Mouse (Mus musculus): ENCODE results near the gene Slc17a4. TPM values are rescaled to one million over a fixed set of nuclear protein-coding genes. Genes with fewer than 3 reads are reported as not detected.

The Slc17a4 gene
- polyA plus RNA-seq, 1 experiment, result not detected

DNA sequence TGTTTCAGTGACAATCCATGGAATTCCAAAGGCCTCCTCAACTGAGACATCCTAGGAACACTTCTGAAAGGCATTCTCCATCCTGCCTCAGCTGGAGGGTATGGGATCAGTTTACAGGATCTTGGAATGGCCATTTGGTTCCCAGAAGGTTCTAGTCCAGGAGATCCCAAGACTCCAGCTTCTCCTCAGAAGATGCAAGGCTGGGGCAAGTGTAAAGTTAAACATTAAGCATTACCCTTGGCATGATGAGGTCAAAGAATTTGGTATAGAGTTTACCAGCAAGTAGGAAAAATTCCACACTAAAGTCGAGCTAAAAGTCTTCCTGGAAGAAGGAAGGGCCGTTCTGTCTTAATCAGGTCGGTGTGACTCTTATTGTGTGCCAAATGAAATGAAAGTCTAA is 44.8 kb downstream of the Slc17a4 start:
- Histone ChIP-seq H3K9me3 (replicated peaks; ENCODE audit: control insufficient read depth, insufficient read depth, low read length, poor library complexity, severe bottlenecking) (no peaks in the 10 kb centered on the region), H3K27me3 (ENCODE audit: control insufficient read depth, insufficient read depth, low read length, poor library complexity, severe bottlenecking) (no peaks in the 10 kb centered on the region), H3K27ac (ENCODE audit: insufficient read depth, low read length) (no peak overlapping the region), H3K36me3 (ENCODE audit: control insufficient read depth, insufficient read depth, low read length, poor library complexity, severe bottlenecking) (no peaks in the 10 kb centered on the region), H3K9ac (ENCODE audit: low read depth, poor library complexity, severe bottlenecking) (no peak overlapping the region), H3K4me1 (ENCODE audit: control insufficient read depth, insufficient read depth, low read length) (no peaks in the 10 kb centered on the region), H3K4me3 (ENCODE audit: low read depth, low read length) (no peak overlapping the region)
- TF ChIP-seq CTCF (IDR thresholded peaks at IDR 0.05; ENCODE audit: low read depth, low read length) (no peak), POLR2A (IDR thresholded peaks at IDR 0.05; ENCODE audit: insufficient read depth, low read length) (no peak), EP300 (IDR thresholded peaks at IDR 0.05; ENCODE audit: insufficient read depth, low read depth, low read length) (no peak)

DNA sequence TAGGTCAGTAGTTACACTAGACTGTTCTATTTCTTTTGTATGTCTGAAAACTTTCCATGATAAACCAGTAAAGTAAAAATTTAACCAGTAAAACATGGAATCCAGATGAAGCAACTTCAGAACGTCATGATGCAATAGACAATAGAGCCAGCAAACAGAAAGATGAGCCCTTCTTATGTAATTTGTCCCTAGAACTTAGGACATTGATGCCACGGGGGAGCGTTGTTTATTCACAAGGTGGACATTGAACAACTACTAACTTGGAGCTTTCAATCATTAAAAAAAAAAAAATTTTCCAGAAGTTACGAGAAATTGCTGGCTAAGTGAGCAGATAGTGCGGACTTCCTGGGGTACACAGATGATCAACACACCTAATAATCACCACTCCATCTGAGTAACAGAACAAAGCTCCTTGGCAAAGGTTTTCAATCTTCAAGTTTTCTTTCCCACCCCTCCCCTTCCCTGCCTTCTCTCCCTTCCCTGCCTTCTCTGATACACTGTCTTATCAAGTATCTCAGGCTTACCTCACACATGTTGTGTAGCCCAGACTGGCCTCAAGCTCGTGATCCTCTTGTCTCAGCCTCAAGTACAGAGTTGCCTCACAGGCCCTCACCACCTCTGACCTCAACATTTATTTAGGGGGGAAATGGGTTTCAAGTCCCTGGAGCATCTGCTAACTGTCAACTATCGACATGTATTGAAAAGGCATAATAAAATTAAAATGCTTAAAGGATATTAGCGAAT is 45.8 kb downstream of the Slc17a4 start:
- Histone ChIP-seq H3K27me3 (ENCODE audit: control insufficient read depth, insufficient read depth, low read length, poor library complexity, severe bottlenecking) (no peaks in the 10 kb centered on the region), H3K9me3 (replicated peaks; ENCODE audit: control insufficient read depth, insufficient read depth, low read length, poor library complexity, severe bottlenecking) (no peaks in the 10 kb centered on the region), H3K4me1 (ENCODE audit: control insufficient read depth, insufficient read depth, low read length) (no peaks in the 10 kb centered on the region), H3K36me3 (ENCODE audit: control insufficient read depth, insufficient read depth, low read length, poor library complexity, severe bottlenecking) (no peaks in the 10 kb centered on the region), H3K4me3 (ENCODE audit: low read depth, low read length) (no peak overlapping the region), H3K27ac (ENCODE audit: insufficient read depth, low read length) (no peak overlapping the region), H3K9ac (ENCODE audit: low read depth, poor library complexity, severe bottlenecking) (no peak overlapping the region)
- no peak for TF ChIP-seq CTCF (IDR thresholded peaks at IDR 0.05; ENCODE audit: low read depth, low read length)
- TF ChIP-seq EP300 (IDR thresholded peaks at IDR 0.05; ENCODE audit: insufficient read depth, low read depth, low read length), result no peak
- TF ChIP-seq POLR2A (IDR thresholded peaks at IDR 0.05; ENCODE audit: insufficient read depth, low read length), result no peak

DNA sequence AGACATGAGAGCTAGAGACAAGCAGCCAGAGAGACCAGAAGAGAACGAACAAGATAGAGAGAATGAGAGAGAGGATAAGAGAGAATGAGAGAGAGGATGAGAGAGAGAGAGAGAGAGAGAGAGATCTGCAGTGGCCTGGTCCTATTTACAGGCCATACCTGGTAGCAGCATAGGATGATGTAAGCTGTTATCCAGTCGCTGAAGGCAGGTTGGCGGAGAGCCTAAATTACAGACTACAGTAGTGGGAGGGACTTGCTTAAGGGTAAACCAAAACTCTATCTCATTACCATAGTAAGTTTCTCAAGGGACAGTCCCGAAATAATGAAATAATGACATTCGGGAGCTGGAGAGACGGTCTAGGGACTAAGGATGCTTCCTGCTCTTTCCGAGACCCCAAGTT is 47.4 kb downstream of the Slc17a4 start, which contains the start of gene Slc17a1:
Gene Slc17a1 (plus strand): TSS at position 346 of the 400 bp plus-strand sequence.
- H3K4me3 ChIP-seq (ENCODE audit: low read depth, low read length), result no peak within 1 kb of the TSS
- no peak within 1 kb of the TSS for H3K9ac ChIP-seq (ENCODE audit: low read depth, poor library complexity, severe bottlenecking)
- no peaks in the 10 kb centered on the region for H3K27me3 ChIP-seq (ENCODE audit: control insufficient read depth, insufficient read depth, low read length, poor library complexity, severe bottlenecking)
- H3K9me3 ChIP-seq (replicated peaks; ENCODE audit: control insufficient read depth, insufficient read depth, low read length, poor library complexity, severe bottlenecking), result no peaks in the 10 kb centered on the region
- TF ChIP-seq CTCF (IDR thresholded peaks at IDR 0.05; ENCODE audit: low read depth, low read length), result no peak
- no peak for TF ChIP-seq EP300 (IDR thresholded peaks at IDR 0.05; ENCODE audit: insufficient read depth, low read depth, low read length)
- TF ChIP-seq POLR2A (IDR thresholded peaks at IDR 0.05; ENCODE audit: insufficient read depth, low read length), result no peak
- H3K36me3 ChIP-seq (ENCODE audit: control insufficient read depth, insufficient read depth, low read length, poor library complexity, severe bottlenecking), result no peaks in the 10 kb centered on the region
- H3K27ac ChIP-seq (ENCODE audit: insufficient read depth, low read length), result no peak within 1 kb of the TSS
- H3K4me1 ChIP-seq (ENCODE audit: control insufficient read depth, insufficient read depth, low read length), result no peaks in the 10 kb centered on the region

DNA sequence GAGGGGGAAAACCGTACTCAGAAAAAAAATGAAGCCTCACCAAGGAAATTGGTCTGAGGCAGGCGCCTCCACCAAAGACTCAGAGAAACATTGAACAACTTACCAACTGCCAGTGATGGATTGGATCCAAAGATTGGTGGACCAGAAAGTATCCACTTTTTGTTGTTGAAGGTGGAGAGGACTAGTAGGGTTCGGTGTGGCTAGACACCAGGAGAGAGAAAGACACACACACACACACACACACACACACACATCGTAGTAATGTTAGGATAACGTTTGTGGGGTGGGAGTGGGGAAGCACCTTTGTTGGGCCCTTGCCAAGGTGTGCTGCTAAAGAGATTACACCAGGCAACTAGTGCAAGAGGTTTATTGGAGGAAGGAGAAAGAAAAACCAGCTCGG is 47.8 kb downstream of the Slc17a4 start:
- Histone ChIP-seq H3K9me3 (replicated peaks; ENCODE audit: control insufficient read depth, insufficient read depth, low read length, poor library complexity, severe bottlenecking) (no peaks in the 10 kb centered on the region), H3K27ac (ENCODE audit: insufficient read depth, low read length) (no peak overlapping the region), H3K4me3 (ENCODE audit: low read depth, low read length) (no peak overlapping the region), H3K9ac (ENCODE audit: low read depth, poor library complexity, severe bottlenecking) (no peak overlapping the region), H3K36me3 (ENCODE audit: control insufficient read depth, insufficient read depth, low read length, poor library complexity, severe bottlenecking) (no peaks in the 10 kb centered on the region), H3K27me3 (ENCODE audit: control insufficient read depth, insufficient read depth, low read length, poor library complexity, severe bottlenecking) (no peaks in the 10 kb centered on the region), H3K4me1 (ENCODE audit: control insufficient read depth, insufficient read depth, low read length) (no peaks in the 10 kb centered on the region)
- TF ChIP-seq EP300 (IDR thresholded peaks at IDR 0.05; ENCODE audit: insufficient read depth, low read depth, low read length) (no peak), POLR2A (IDR thresholded peaks at IDR 0.05; ENCODE audit: insufficient read depth, low read length) (no peak), CTCF (IDR thresholded peaks at IDR 0.05; ENCODE audit: low read depth, low read length) (no peak)

DNA sequence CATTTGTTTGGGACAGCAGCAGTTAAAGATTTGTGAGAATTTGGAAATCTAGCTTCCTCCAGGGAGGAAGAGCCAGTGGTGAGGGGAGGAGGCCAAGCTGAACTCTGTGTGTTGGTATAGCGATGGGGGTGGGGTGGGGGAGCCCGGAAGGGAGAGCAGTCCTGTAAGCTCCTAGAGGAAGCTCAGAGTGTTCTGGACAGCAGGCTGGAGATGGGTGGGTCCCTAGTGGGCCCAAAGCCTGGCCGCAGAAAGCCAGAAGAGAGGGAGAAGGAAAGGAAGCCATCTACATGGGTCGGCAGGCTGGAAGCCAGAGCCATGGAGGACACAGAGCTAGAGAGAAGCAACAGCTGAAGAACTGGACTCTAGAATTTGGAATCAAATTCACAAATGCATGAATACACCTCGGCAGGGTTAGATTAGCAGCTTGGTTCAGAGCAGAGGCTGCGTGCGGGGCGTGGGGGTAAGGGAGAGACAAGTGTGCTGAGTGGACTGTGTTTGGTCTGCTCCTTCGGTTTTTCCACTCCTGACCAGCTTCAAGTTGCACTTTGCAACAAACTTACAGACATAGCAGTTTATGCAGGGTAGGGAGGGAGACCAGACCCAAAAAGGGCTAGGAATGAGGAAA is 48.6 kb downstream of the Slc17a4 start:
- Histone ChIP-seq H3K36me3 (ENCODE audit: control insufficient read depth, insufficient read depth, low read length, poor library complexity, severe bottlenecking) (no peaks in the 10 kb centered on the region), H3K9ac (ENCODE audit: low read depth, poor library complexity, severe bottlenecking) (no peak overlapping the region), H3K4me3 (ENCODE audit: low read depth, low read length) (no peak overlapping the region), H3K27ac (ENCODE audit: insufficient read depth, low read length) (no peak overlapping the region), H3K9me3 (replicated peaks; ENCODE audit: control insufficient read depth, insufficient read depth, low read length, poor library complexity, severe bottlenecking) (no peaks in the 10 kb centered on the region), H3K27me3 (ENCODE audit: control insufficient read depth, insufficient read depth, low read length, poor library complexity, severe bottlenecking) (no peaks in the 10 kb centered on the region), H3K4me1 (ENCODE audit: control insufficient read depth, insufficient read depth, low read length) (no peaks in the 10 kb centered on the region)
- TF ChIP-seq POLR2A (IDR thresholded peaks at IDR 0.05; ENCODE audit: insufficient read depth, low read length) (no peak), EP300 (IDR thresholded peaks at IDR 0.05; ENCODE audit: insufficient read depth, low read depth, low read length) (no peak), CTCF (IDR thresholded peaks at IDR 0.05; ENCODE audit: low read depth, low read length) (no peak)

DNA sequence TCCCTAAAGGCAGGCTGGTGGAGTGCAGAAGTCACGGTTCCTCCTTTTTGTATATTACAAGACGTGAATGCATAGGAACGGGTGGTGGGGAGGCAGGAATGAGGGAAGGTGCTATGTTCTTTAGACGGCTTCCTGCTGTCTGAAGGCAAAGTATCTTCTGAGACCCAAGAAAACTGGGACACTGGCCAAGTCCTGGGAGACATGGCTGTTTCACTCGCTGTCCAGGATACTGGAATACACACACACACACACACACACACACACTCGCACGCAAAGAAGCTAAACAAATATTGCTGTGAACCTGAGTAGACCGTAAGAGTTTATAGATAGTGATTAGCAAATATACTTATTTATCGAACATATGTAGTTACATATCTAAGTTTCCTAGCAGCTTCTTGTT is 50.1 kb downstream of the Slc17a4 start:
- no peaks in the 10 kb centered on the region for H3K36me3 ChIP-seq (ENCODE audit: control insufficient read depth, insufficient read depth, low read length, poor library complexity, severe bottlenecking)
- H3K27ac ChIP-seq (ENCODE audit: insufficient read depth, low read length), result no peak overlapping the region
- TF ChIP-seq POLR2A (IDR thresholded peaks at IDR 0.05; ENCODE audit: insufficient read depth, low read length) (no peak), EP300 (IDR thresholded peaks at IDR 0.05; ENCODE audit: insufficient read depth, low read depth, low read length) (no peak), CTCF (IDR thresholded peaks at IDR 0.05; ENCODE audit: low read depth, low read length) (no peak)
- no peaks in the 10 kb centered on the region for H3K4me1 ChIP-seq (ENCODE audit: control insufficient read depth, insufficient read depth, low read length)
- no peaks in the 10 kb centered on the region for H3K27me3 ChIP-seq (ENCODE audit: control insufficient read depth, insufficient read depth, low read length, poor library complexity, severe bottlenecking)
- H3K4me3 ChIP-seq (ENCODE audit: low read depth, low read length), result no peak overlapping the region
- no peaks in the 10 kb centered on the region for H3K9me3 ChIP-seq (replicated peaks; ENCODE audit: control insufficient read depth, insufficient read depth, low read length, poor library complexity, severe bottlenecking)
- no peak overlapping the region for H3K9ac ChIP-seq (ENCODE audit: low read depth, poor library complexity, severe bottlenecking)
